Mouse (Mus musculus): ENCODE measurements around the gene Alox5. TPM values are rescaled to one million over a fixed set of nuclear protein-coding genes. Genes with fewer than 3 reads are reported as not detected.

Gene Alox5
- polyA plus RNA-seq, 1 experiment from 2014 or later = 1.0 TPM

- H3K4me1 ChIP-seq (replicated peaks; ENCODE audit: control insufficient read depth, insufficient read depth, low read length) = no peaks in the 10 kb centered on the region
- H3K9me3 ChIP-seq (ENCODE audit: control insufficient read depth, low read length) = no peaks in the 10 kb centered on the region
- no peak overlapping the region for H3K4me3 ChIP-seq (ENCODE audit: low read depth, low read length)
- H3K9ac ChIP-seq (ENCODE audit: low read length) = no peak overlapping the region
- no peak overlapping the region for H3K27ac ChIP-seq (ENCODE audit: low read depth)
- H3K36me3 ChIP-seq (ENCODE audit: control insufficient read depth, insufficient read depth, low read length) = peaks cover 39% of the 10 kb centered on the region
- H3K27me3 ChIP-seq (replicated peaks; ENCODE audit: control insufficient read depth, insufficient read depth, low read length) = no peaks in the 10 kb centered on the region
- no peak overlapping the region for H3K4me2 ChIP-seq (ENCODE audit: low read length)
- ATAC-seq (replicated peaks; ENCODE audit: low FRiP score, low TSS enrichment, low read depth) (no peak), DNase-seq (ENCODE audit: low spot score) (no peak)
- WGBS = 88% methylated on average over 5 of the region's 5 CpGs
Measured at GRCm38 (mm10) chr6:116405715-116406114, 55.3 kb downstream of the Alox5 start.

GRCm38 (mm10) chr6:116405243-116405642 lies 55.7 kb downstream of the Alox5 start:
- WGBS = 95% methylated on average over 9 of the region's 9 CpGs

GRCm38 (mm10) chr6:116402426-116402825 lies 58.6 kb downstream of the Alox5 start:
- Histone ChIP-seq H3K36me3 (ENCODE audit: control insufficient read depth, insufficient read depth, low read length) (peaks cover 34% of the 10 kb centered on the region), H3K27me3 (replicated peaks; ENCODE audit: control insufficient read depth, insufficient read depth, low read length) (no peaks in the 10 kb centered on the region), H3K4me3 (ENCODE audit: low read depth, low read length) (no peak overlapping the region), H3K9ac (ENCODE audit: low read length) (no peak overlapping the region), H3K27ac (ENCODE audit: low read depth) (no peak overlapping the region), H3K9me3 (ENCODE audit: control insufficient read depth, low read length) (no peaks in the 10 kb centered on the region), H3K4me1 (replicated peaks; ENCODE audit: control insufficient read depth, insufficient read depth, low read length) (no peaks in the 10 kb centered on the region), H3K4me2 (ENCODE audit: low read length) (no peak overlapping the region)
- ATAC-seq (replicated peaks; ENCODE audit: low FRiP score, low TSS enrichment, low read depth) = no peak
- 96% methylated on average over 3 of the region's 3 CpGs for WGBS
- no peak for DNase-seq (ENCODE audit: low spot score)

More at GRCm38 (mm10) chr6:116405243-116405642, 55.7 kb downstream of the Alox5 start:
- Histone ChIP-seq H3K4me1 (replicated peaks; ENCODE audit: control insufficient read depth, insufficient read depth, low read length) (no peaks in the 10 kb centered on the region), H3K27ac (ENCODE audit: low read depth) (no peak overlapping the region), H3K4me3 (ENCODE audit: low read depth, low read length) (no peak overlapping the region), H3K36me3 (ENCODE audit: control insufficient read depth, insufficient read depth, low read length) (peaks cover 39% of the 10 kb centered on the region), H3K9me3 (ENCODE audit: control insufficient read depth, low read length) (no peaks in the 10 kb centered on the region), H3K4me2 (ENCODE audit: low read length) (no peak overlapping the region), H3K27me3 (replicated peaks; ENCODE audit: control insufficient read depth, insufficient read depth, low read length) (no peaks in the 10 kb centered on the region), H3K9ac (ENCODE audit: low read length) (no peak overlapping the region)
- ATAC-seq (replicated peaks; ENCODE audit: low FRiP score, low TSS enrichment, low read depth) (no peak), DNase-seq (ENCODE audit: low spot score) (no peak)

DNA sequence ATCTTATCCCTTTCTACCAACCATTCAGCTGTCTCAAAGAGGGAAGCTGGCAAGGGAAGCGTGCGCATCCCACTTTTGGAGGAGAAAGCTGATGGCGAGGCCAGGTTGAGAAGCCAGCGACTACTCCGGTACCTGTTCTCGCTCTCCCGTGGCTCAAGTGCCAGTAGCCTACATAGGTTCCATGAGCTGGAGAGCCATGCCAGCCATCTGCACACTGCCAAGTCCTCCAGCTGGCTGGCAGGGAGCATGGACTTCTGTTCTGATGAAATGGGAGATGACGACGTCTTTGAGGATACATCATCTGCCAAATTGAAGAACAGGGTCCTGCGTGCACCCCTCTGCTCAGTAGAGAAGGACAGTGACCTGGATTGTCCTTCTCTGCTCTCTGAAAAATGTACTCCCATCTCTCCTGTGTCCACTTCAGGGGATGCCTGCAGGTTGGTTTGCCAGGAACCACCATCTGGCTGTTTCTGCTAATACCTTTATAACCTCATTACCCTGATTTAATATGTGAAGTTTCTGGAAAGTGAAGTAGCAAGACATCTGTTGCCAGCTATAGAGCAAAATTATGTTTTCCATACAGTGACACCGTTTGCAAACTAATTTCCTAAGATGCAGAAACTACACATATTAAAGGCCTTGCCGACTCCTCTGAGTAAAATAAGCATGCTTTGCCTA lies 59.1 kb downstream of the Alox5 start:
- Histone ChIP-seq H3K36me3 (ENCODE audit: control insufficient read depth, insufficient read depth, low read length) (peaks cover 29% of the 10 kb centered on the region), H3K27me3 (replicated peaks; ENCODE audit: control insufficient read depth, insufficient read depth, low read length) (no peaks in the 10 kb centered on the region), H3K4me1 (replicated peaks; ENCODE audit: control insufficient read depth, insufficient read depth, low read length) (no peaks in the 10 kb centered on the region), H3K4me3 (ENCODE audit: low read depth, low read length) (no peak overlapping the region), H3K9me3 (ENCODE audit: control insufficient read depth, low read length) (no peaks in the 10 kb centered on the region), H3K27ac (ENCODE audit: low read depth) (no peak overlapping the region), H3K9ac (ENCODE audit: low read length) (no peak overlapping the region), H3K4me2 (ENCODE audit: low read length) (no peak overlapping the region)
- DNase-seq (ENCODE audit: low spot score) = no peak
- 95% methylated on average over 12 of the region's 12 CpGs for WGBS
- ATAC-seq (replicated peaks; ENCODE audit: low FRiP score, low TSS enrichment, low read depth) = no peak

- Histone ChIP-seq H3K4me3 (ENCODE audit: low read depth, low read length) (no peak overlapping the region), H3K9me3 (ENCODE audit: control insufficient read depth, low read length) (no peaks in the 10 kb centered on the region), H3K27ac (ENCODE audit: low read depth) (no peak overlapping the region), H3K4me1 (replicated peaks; ENCODE audit: control insufficient read depth, insufficient read depth, low read length) (no peaks in the 10 kb centered on the region), H3K9ac (ENCODE audit: low read length) (no peak overlapping the region), H3K36me3 (ENCODE audit: control insufficient read depth, insufficient read depth, low read length) (peaks cover 8% of the 10 kb centered on the region), H3K27me3 (replicated peaks; ENCODE audit: control insufficient read depth, insufficient read depth, low read length) (no peaks in the 10 kb centered on the region), H3K4me2 (ENCODE audit: low read length) (no peak overlapping the region)
- DNase-seq (ENCODE audit: low spot score) (peak; percentile 47), ATAC-seq (replicated peaks; ENCODE audit: low FRiP score, low TSS enrichment, low read depth) (no peak)
- 80% methylated on average over 2 of the region's 2 CpGs for WGBS
Measured at GRCm38 (mm10) chr6:116398136-116398535, 62.8 kb downstream of the Alox5 start.

DNA sequence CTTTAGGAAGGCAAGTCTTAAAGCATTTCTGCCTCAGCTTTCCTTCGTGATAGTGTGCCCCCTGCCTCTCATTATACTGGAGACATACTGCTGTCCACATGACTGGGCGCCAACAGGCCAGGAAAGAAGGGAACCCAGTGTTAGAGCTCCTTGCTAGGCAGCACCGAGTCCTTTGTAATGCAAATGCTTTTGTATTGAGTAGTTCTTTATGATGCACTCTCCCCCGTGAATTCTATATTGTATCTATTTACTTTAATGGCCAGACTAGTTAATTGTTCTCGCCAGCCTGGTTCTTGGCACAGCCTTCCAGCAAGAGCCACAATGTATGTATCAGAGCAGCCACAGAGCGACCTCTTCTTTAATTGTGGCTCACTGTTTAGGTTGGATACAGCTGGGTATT lies 63.4 kb downstream of the Alox5 start:
- ATAC-seq (replicated peaks; ENCODE audit: low FRiP score, low TSS enrichment, low read depth) (no peak), DNase-seq (ENCODE audit: low spot score) (no peak)
- no peaks in the 10 kb centered on the region for H3K9me3 ChIP-seq (ENCODE audit: control insufficient read depth, low read length)
- no peak overlapping the region for H3K27ac ChIP-seq (ENCODE audit: low read depth)
- H3K4me2 ChIP-seq (ENCODE audit: low read length) = no peak overlapping the region
- H3K36me3 ChIP-seq (ENCODE audit: control insufficient read depth, insufficient read depth, low read length) = peaks cover 8% of the 10 kb centered on the region; the same call in 1 of the 2 replicates
- H3K4me1 ChIP-seq (replicated peaks; ENCODE audit: control insufficient read depth, insufficient read depth, low read length) = no peaks in the 10 kb centered on the region
- no peak overlapping the region for H3K4me3 ChIP-seq (ENCODE audit: low read depth, low read length)
- H3K27me3 ChIP-seq (replicated peaks; ENCODE audit: control insufficient read depth, insufficient read depth, low read length) = no peaks in the 10 kb centered on the region
- WGBS = 65% methylated on average over 6 of the region's 6 CpGs
- no peak overlapping the region for H3K9ac ChIP-seq (ENCODE audit: low read length)

DNA sequence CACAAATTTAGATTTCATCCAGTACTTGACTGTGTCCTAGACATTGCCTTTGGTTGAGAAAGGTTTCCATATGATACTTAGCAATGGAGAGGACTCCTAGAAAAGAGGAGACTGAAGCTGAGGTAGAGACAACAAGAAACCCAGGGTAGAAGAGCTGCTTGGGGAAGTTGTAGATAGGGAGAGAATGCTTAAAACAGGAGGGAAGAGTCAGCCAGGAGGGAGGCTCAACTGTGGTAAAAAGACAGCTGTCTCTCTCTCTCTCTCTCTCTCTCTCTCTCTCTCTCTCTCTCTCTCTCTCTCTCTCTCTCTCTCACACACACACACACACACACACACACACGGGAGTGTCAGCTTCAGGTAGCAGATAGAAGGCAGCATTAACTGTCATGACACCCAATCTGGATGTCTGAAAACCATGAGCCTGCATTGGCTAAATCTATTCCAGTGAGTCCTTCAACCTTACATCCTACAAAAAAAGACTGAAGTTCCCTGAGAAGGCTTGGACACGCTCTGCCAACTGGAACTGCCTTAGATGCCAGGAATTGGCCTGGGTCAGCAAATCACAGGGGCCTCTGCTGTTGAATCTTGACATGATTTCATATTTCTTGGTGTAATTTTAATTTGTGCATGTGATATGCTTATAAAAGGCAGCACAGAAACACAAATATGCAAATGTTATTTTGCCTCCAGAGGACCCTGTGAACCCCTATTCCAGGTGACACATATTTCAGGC lies 65.9 kb downstream of the Alox5 start:
- Histone ChIP-seq H3K27ac (ENCODE audit: low read depth) (no peak overlapping the region), H3K27me3 (replicated peaks; ENCODE audit: control insufficient read depth, insufficient read depth, low read length) (no peaks in the 10 kb centered on the region), H3K4me1 (replicated peaks; ENCODE audit: control insufficient read depth, insufficient read depth, low read length) (no peaks in the 10 kb centered on the region), H3K36me3 (ENCODE audit: control insufficient read depth, insufficient read depth, low read length) (no peaks in the 10 kb centered on the region), H3K9me3 (ENCODE audit: control insufficient read depth, low read length) (no peaks in the 10 kb centered on the region), H3K4me2 (ENCODE audit: low read length) (no peak overlapping the region), H3K9ac (ENCODE audit: low read length) (no peak overlapping the region), H3K4me3 (ENCODE audit: low read depth, low read length) (no peak overlapping the region)
- peak; percentile 21 for DNase-seq (ENCODE audit: low spot score)
- 84% methylated on average over 2 of the region's 2 CpGs for WGBS
- no peak for ATAC-seq (replicated peaks; ENCODE audit: low FRiP score, low TSS enrichment, low read depth)

DNA sequence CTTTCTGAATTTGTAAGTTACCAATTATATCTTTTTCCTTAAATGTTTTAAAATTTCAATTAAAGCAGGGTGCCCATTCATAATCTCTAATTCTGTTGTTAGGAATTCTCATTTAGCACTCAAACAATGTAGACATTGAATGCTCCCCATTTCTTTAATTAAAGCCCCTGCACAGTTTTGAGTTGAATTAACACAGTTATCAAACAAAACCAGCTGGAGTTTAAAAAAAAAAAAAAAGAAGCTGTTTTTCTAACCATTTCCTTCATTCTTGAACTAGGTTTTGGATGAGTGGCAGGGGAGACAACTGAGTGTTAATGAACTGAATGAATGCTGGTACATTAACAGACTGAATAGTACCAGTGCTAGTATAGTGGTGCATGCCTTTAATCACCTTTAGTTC lies 71.5 kb downstream of the Alox5 start:
- ATAC-seq (replicated peaks; ENCODE audit: low FRiP score, low TSS enrichment, low read depth) (no peak), DNase-seq (ENCODE audit: low spot score) (no peak)
- no peak overlapping the region for H3K9ac ChIP-seq (ENCODE audit: low read length)
- no peaks in the 10 kb centered on the region for H3K36me3 ChIP-seq (ENCODE audit: control insufficient read depth, insufficient read depth, low read length)
- peaks cover 9% of the 10 kb centered on the region; the same call in 1 of the 2 replicates for H3K4me1 ChIP-seq (replicated peaks; ENCODE audit: control insufficient read depth, insufficient read depth, low read length)
- no peak overlapping the region for H3K4me3 ChIP-seq (ENCODE audit: low read depth, low read length)
- no peaks in the 10 kb centered on the region for H3K27me3 ChIP-seq (replicated peaks; ENCODE audit: control insufficient read depth, insufficient read depth, low read length)
- no peak overlapping the region for H3K4me2 ChIP-seq (ENCODE audit: low read length)
- no peaks in the 10 kb centered on the region for H3K9me3 ChIP-seq (ENCODE audit: control insufficient read depth, low read length)
- no peak overlapping the region for H3K27ac ChIP-seq (ENCODE audit: low read depth)

GRCm38 (mm10) chr6:116388068-116388467 lies 72.9 kb downstream of the Alox5 start:
- Histone ChIP-seq H3K36me3 (ENCODE audit: control insufficient read depth, insufficient read depth, low read length) (no peaks in the 10 kb centered on the region), H3K4me2 (ENCODE audit: low read length) (no peak overlapping the region), H3K4me3 (ENCODE audit: low read depth, low read length) (no peak overlapping the region), H3K27ac (ENCODE audit: low read depth) (no peak overlapping the region), H3K4me1 (replicated peaks; ENCODE audit: control insufficient read depth, insufficient read depth, low read length) (peaks cover 9% of the 10 kb centered on the region; the same call in 1 of the 2 replicates), H3K9me3 (ENCODE audit: control insufficient read depth, low read length) (no peaks in the 10 kb centered on the region), H3K9ac (ENCODE audit: low read length) (no peak overlapping the region), H3K27me3 (replicated peaks; ENCODE audit: control insufficient read depth, insufficient read depth, low read length) (no peaks in the 10 kb centered on the region)
- 92% methylated on average over 1 of the region's 1 CpGs for WGBS
- DNase-seq (ENCODE audit: low spot score) = no peak
- ATAC-seq (replicated peaks; ENCODE audit: low FRiP score, low TSS enrichment, low read depth) = no peak

Data from intestine, embryonic 14.5 days (tissue).